Mouse (Mus musculus): ENCODE measurements at regions not wholly inside any gene's neighbourhood (a gene's known extent, or its start where the extent isn't known, plus 50 kb on each side); places are given as distances from the start of the nearest gene placed in this dataset.

DNA sequence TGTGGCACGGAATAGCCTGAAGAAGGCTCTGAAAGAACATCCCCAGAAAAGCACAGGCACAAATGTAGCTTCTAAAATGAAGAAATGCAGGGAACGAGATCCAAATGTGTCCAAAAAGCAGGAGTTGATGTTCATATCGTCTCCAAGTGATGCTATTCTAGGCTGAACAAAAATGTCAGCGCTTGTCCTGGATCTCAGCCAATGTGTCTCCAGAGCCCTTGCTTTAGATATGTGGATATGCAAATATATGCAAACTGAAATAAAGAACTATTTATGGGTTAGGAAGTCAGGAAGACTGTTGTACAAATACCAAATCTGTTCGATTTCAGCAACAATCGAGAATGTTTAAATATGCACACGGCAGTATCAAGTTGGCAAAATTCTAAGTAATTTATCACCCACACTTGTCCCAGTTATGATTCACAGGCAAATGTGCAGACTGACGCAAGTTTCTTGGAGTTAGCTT, 320.4 kb downstream of the Synb start:
- peak; percentile 23 for DNase-seq

DNA sequence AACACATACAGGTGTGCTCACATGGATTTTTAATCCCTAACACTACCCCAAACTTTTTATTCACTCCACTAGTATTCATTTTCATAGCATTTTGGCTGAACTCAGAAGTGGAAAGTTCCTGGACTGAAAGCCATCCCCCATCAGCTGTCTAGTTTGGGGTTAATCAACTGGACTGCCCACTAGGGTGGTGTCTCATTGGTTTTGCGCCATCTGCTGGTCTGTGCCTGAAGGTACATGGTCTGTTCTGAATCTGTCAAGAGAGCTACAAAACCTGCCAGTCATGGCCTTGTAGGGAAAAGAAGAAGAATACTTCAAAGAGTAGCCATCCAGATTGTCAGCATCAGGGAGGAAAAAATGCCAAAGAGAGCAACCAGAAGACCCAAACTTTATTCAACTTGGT, 327.3 kb downstream of the Synb start:
- DNase-seq, result peak in 1 of 2 experiments; percentile 27

DNA sequence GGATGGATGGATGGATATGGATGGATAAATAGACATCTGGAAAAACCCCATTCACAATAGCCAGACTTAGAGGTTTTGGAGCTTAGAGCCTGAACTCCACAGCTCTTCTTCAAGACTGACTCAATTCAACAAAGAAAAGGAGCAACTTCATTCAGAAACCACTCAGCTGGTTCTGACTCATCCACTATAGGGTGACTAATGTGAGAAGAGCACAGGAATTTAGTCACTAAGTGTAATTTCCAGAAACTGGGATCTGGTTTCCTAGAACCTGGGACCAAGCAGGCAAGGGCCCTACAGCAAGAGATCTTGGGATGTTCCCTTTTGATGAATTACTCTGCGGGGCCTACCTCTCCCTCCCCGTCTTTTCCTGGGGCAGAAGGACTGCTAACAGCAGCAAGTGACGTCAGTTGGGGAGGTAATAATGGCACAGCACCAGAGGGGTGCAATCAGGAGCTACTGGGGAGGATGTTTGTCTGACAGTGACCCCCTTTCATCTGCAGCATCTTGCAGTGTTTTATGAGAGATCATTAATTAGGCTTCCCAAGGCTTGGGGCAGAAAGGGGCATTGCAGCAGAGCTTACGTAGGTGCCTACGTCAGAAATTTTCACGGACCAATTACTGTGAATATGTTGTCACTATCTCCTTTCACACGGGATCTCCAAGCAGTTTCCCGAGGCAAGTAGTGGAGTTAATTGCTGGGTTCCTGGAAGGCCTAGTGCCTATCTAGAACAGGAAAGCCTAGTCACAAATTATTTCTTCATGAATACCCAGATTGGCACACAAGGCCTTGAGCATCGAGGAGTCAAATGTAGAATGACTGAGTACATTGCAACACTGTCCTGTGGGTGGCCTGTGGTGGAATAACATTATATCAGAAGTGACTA, 339.3 kb downstream of the Synb start:
- no peak for DNase-seq

DNA sequence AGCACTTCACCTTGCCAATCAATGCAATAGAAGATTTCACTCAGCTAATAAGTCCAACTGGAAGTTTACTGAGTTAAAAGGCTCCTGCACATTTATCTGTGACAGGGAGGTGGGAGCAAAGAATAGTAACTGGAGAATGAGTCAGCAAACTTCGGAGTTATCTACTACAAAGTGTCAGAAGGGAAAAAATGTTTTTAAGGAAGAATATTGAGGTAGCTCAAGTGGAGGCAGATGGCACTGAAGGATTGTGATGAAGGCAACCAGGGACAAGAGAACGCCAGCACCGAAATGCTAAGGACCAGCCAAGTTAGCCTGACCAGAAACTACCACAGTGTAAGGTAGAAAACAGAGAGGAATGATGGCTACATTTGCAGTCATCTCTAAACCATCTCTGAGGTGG, 348.2 kb downstream of the Synb start:
- DNase-seq, result no peak

DNA sequence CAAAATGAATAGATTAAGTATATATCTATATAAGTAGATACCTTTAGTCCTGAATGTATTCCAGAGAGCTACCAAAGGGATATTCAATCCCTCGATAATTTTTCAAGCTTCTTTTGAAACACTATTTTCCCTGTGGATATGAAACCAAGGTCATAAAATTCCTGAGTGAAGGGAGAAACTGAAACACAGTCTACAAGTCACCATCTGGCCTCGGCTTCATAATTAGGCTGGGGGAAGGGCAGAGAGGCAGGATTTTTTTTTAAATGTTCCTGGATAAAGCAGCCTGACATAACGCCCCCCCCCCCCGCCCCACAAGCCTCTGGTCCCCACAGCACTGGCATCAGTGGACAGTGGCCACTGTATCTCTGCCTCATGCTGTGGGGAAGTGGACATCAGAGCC, 348.7 kb downstream of the Synb start:
- DNase-seq, result no peak

DNA sequence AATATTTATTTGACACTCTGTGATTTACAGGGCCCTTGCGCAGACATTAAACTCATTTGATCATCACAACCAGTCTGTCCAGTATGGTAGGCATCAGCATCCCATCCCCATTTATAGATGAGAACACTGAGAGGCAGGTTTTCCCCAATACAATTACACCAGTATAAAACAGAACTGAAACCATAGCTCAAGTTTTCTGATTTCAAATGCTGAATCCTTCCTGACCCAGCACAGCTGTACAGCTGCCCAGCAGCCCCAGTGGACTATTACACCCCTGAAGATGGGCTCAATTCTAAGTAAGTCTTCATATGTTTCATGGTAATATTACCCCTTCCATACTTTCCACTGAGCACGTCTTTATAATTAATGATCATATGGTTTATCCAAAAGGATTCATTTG, 352.3 kb downstream of the Synb start:
- no peak for DNase-seq

DNA sequence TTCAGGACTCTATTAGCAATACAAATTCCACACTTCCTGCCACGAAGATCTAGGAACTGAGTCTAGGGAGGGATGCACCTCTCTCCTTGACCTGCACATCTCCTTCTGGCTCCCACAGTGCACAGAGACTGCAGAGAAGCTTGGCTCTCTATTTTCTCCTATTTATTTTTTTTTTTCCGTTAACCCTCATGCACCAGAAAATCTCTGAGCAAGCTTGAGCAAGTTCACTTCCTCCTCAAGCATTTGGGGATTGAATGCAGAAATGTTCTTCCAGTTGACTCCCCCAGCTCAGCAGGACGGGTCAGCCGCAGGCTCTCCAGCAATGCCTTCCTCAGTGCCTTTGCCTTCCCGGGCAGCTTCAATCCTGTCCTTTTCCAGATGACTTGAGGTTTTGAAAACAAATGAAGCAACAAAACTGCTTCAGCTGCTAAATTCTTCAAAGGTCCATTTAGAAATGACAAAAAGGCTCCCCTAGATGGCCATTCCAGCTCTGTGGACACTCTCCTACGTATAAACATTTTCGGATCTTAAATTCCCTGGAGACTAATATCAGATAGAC, 352.9 kb downstream of the Synb start:
- DNase-seq, result no peak

DNA sequence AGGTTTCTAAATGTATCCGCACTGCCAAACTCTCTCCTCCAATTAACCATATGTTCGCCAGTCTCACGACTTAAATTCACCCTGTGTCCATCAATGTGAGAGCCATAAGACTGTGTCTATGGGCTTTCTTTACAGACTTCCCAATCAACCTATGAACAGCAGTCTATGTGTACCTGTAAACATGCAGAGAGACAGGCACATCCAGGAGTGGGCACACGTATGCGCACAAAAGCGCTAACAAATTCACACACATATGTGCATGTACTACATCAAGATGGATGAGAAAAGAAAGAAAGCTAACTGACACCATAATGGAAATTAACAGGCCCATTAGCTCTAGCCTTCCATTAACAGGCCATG, 358.8 kb downstream of the Synb start:
- no peak for DNase-seq

DNA sequence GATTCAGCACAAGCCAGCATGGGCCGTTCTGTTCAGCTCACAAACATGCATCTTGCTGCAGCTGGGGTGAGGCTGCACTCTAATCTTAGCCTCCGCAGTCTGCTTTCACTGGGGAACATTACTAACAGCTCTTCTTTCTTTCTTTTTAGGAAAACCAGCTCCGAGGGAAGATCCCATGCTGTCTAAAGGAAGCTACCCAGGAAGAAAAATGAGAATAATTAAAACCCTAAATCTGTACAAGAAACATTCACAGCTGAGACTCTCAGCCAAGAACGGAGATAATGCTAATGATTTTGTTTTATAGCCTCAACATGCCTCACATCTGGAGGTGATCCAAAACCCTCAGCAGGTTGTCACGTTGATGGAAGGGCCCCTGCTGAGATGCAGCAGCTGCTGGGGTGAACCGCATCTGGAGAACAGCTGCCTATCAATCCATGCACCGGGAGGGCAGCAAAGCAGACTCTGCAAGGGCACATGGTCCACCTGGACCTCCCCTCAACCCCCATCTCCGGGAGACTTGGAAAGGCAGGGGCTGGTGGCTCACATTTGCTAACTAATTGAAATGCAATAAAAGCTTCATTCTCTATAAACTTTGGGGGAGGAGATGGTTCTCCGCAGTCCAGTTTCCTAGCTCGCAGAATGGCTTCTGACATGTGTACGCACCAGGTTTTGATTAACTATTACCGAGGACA, 359.3 kb downstream of the Synb start:
- DNase-seq, result peak; percentile 50 to 59

DNA sequence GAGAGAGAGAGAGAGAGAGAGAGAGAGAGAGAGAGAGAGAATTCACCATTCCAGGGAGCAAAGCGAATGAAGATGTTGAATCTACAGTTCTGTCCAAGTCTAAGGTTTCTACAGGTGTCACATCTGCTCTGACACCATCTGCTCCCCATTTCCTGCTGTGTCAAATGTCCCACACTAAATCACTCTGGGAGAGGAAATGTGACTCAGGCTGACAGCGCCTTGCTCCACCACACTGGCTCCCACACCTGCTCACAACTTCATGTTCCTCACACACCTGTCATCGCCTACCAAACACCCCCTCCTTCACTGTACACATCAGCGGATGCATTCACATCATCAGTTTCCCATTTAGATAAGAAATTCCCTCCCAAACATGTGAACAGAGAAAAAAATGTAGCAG, 366.3 kb downstream of the Synb start:
- DNase-seq, result no peak

DNA sequence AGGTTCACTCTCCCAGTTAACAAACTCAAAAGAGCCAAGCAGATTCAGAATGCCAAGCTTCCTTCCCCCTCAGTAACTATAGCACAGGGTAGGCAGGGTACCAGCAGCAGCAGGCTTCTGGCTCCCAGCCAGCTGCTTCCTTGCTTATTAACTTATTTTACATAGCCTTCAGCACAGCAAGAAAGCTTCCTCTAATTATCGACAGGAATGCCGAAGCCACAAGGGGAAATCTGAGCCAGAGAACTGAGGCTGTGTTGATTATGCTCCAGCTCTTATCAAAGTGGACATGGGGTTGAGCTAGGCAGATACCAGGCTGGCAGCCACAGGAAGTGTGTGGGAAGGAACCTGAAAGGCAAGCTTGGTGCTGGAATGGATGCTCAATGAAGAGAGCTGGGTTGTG, 371.0 kb downstream of the Synb start:
- DNase-seq, result peak; percentile 15 to 27

DNA sequence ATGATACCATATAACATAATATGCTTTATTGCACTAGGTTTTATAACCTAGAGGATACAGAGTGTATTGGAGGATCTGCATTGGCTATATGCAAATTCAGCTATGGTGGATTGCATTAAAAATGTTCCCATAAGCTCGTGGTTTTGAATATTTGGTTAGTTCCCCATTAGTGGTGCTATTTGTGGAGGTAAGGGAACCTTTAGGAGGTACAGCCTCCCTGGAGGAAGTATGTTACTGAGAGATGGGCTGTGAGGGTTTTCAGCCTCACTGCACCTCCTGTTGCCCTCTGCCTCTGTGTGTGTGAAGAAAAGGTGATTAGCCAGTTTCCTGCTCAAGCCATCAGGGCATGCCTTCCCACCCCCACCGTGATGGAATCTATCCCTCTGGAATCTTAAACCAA, 372.1 kb downstream of the Synb start:
- DNase-seq, result no peak

DNA sequence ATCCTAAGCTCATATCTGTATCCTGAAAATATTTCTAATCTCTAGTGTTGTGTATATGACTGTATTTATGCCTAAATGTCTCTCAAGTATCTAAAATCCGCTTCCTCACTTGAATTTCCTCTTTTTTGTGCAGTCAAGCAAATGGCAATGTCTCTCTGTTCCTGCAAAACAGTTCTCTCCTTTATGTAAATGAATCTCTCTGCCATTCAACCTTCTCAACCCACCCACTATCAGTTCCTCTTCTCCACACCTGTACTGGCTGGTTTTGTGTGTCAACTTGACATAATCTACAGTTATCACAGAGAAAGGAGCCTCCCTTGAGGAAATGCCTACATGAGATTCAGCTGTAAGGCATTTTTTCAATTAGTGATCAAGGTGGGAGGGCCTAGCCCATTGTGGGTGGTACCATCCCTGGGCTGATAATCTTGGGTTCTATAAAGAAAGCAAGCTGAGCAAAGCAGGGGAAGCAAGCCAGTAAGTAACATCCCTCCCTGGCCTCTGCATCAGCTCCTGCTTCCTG, 375.5 kb downstream of the Synb start:
- no peak for DNase-seq

DNA sequence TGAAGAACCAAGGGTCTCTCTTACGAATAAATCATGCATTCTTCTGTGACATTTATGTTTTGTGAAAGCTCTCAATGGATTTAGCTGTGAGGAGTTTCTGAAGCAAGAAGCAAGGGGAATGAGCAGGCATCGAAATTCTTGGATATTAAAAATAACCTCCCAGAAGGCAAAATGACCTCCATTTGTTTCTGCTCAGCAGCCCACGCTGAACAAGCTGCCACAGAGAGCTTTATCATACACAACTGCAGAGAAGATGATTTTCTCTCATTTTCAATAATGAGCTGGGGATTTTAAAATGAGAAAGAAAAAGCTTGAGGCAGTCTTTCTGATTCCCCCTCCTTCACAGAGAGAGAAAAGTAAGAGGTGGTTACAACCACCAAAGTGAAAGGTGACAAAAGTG, 394.2 kb downstream of the Synb start:
- no peak for DNase-seq

DNA sequence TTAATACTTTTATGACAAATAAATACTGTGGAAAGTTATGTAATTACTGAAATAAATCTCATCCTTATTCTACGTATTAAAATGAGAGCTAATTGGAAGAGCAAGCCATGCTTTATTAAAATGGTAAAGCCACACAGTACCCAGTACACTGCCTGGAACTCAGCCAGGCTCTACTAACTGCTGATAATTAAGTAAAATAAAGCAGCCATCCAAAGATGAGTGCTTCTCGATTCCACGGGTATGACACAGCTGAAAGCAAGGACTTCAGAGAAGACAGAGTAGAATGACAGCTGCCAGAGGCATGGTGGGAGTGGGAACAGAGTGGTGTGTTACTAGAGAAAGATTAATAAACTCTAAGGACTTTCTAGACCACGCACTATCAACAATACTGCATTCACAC, 416.9 kb downstream of the Synb start:
- DNase-seq, result no peak

DNA sequence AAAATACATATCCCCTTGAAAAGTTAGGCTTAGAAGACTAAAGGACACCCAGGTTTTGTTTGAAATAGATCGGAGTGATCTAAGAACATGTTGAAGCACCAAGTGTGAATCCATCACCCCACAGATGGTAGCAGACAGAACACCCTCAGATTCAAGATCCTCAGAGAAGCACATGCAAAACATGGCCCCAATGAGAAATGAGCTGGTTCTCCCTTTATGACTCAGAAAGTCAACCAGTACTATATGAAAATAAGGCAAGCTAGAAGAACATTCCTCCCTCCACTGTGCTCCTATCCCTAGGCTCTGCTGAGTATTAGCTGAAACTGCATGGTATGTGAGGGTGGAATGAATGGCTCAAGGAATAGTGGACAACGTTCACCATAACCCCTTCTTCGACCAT, 433.0 kb downstream of the Synb start:
- no peak for DNase-seq

DNA sequence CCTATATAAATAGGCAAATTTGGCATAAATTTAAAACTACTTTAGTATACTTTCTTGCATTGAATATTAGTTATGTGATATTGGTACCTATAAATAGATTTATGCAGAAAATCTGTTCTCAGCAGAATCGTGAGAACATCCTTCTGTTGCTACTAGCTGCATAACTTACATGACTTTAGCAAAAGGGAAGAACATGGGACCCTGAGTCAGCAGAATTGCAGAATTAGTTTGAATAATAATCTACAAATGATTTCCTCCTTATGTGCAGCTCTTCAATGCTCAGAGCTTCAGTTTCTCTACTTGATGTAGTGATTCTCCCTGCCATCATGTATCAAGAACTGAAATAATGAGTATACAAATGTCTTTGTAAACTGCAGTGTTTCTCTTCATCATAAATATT, 436.2 kb downstream of the Synb start:
- no peak for DNase-seq

DNA sequence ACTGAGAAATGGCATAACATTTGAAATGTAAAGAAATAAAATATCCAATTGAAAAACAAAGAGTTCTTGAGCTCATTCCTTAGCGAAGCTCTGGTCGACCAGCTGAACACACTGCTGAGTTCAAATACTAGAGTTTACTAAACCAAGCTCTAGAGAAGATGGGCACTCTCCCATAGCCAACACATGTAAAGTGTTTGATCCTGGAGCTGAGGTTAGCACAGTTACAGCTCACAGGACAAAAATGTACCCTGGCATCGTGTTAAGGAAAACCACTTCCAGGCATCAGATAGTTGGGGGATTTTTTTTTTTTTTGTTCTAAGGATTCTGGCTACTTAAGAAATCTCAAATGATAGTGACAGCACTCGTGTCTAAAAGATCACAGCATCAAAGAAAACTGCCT, 445.6 kb downstream of the Synb start:
- no peak for DNase-seq

DNA sequence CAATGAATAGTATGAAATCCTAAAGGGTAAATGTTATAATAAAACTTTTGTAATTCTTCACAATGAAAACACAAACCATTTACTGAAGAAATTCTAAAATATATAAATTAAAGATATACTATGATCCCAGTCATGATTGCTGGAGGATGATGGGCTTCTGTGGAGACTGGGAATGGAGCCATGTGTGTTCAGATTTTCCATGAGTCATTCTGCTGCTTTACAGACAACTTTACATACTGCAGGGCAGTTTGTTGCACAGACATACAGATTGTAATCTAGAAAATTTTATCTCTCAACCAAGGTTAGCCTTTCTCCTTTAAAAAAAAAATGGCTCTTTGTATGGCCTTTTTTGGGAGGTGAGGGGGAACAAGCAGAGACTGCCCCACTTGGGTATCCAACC, 446.5 kb downstream of the Synb start:
- DNase-seq, result no peak

DNA sequence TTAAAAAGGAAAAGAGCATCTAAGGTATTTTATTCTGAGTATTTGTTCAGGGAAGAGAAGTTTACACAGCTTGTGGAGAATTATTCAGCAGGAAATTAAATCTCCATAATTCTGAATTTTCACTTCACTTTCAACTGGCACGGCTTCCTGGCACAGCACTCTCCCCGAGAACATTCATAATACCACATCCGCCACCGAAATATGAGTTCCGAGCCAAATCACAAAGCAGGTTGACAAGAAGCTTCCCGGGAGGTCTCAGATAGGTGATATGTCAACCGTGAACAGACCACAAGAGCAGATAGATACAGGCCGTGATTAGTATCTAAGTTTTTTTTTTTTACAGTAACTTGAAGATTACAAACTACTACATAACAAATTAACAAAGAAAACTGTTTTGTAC, 473.9 kb downstream of the Synb start:
- DNase-seq, result peak in 1 of 2 experiments; percentile 10

DNA sequence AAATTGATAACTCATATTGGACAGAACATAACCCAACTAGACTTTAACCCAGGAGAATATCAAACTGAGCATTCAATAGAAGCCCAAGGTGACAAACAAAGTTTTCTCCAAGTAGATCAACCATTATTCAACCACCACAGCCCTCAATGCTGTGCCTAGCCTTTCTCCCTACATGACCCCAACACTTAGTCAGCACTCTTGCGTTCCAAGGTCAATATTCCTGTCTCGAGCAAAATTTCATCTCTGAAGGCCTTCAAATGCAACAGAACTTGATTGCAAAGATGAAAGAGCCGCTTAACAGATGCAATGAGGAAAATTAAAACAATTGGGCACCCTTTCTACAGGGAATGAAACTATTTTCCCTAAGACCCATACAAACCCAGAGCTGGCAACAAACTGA, 485.1 kb downstream of the Synb start:
- DNase-seq, result no peak

DNA sequence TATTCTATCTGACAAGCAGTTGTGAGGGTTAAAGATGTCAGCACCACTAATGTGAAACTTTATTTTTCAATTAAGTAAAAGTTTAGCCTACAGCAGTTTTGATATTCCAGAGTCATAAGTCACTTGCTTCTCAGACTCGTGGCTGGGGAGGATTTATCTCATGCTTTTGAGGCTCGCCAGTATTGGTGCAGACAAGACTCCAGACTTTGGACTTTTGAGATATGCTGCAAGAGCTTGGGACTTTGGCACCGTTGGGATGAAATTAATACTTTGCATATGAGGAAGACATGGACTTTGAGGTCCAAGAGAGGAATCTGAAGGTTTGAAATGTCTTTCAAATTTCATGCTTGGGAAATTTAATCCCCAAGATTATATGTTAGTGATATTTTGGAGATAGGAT, 486.2 kb downstream of the Synb start:
- DNase-seq, result no peak

DNA sequence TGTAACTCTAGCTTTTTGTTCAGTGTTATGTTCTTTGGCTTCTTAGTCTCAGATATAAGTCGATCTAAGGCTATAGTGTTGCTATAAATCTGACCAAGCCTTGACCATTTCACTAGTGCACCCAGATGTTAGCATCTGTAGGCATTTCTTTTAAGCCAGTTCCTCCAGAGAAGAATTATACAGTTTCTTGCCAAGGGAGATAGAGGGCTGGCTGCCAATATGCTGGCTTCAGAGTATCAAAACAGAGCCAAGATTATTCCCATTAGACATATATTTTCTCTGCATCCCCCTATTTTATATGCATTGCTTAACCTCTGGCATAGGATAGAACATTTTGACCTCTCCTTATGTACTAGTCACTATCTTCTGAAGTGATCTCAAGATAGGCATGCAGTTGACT, 487.5 kb downstream of the Synb start:
- no peak for DNase-seq

DNA sequence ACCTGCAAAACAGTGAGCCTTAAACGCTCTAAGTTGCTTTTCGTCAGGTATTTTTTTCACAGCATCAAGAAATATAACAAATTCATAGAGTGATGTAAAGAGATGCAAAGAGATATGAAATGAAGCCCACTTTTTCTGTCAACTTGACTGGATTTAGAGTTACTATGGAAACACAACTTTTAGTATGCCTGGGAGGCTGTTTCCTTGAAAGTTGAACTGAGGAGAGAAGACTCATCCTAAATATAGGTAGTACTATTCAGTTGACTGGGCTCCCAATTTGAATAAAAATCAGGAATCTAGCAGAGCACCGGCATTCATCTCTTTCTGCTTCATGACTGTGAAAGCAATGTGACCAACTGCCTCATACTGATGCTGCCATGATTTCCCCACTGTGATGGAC, 509.7 kb downstream of the Synb start:
- no peak for DNase-seq

Measured in layer of hippocampus, postnatal 36 days (tissue).